Mouse (Mus musculus) limb, embryonic 15.5 days (tissue): ENCODE measurements around the gene Ciart. TPM values are rescaled to one million over a fixed set of nuclear protein-coding genes. Genes with fewer than 3 reads are reported as not detected.

Experiments
- ATAC-seq: fragments of 200-750 bp; cut with Nextera tagmentation; 2 replicates; pipeline ENCODE4 v1.8.0; 2017; ENCODE audit warnings: low read depth, moderate TSS enrichment; ENCODE audit not compliant: insufficient number of reproducible peaks, low FRiP score, low TSS enrichment
- H3K27ac ChIP-seq: fragments of 300-500 bp; sonication (generic); 2 replicates; pipeline ENCODE4 v1.5.1; 2015; ENCODE audit warnings: moderate library complexity, mild to moderate bottlenecking, inconsistent platforms
- H3K27me3 ChIP-seq: fragments of 300-500 bp; sonication (generic); 2 replicates; pipeline ENCODE4 v1.6.1; 2015; ENCODE audit warnings: inconsistent platforms
- H3K36me3 ChIP-seq: fragments of 300-500 bp; sonication (generic); 2 replicates; pipeline ENCODE4 v1.6.1; 2015; ENCODE audit warnings: inconsistent platforms
- H3K4me1 ChIP-seq: fragments of 300-500 bp; sonication (generic); 2 replicates; pipeline ENCODE4 v1.6.1; 2015; ENCODE audit warnings: inconsistent platforms
- H3K4me2 ChIP-seq: fragments of 300-500 bp; sonication (generic); 2 replicates; pipeline ENCODE4 v1.6.1; 2015; ENCODE audit warnings: mild to moderate bottlenecking, inconsistent platforms
- H3K4me3 ChIP-seq: fragments of 300-500 bp; sonication (generic); 2 replicates; pipeline ENCODE4 v1.5.1; 2015; ENCODE audit warnings: mild to moderate bottlenecking, inconsistent platforms
- H3K9ac ChIP-seq: fragments of 300-500 bp; sonication (generic); 2 replicates; pipeline ENCODE4 v1.6.1; 2015; ENCODE audit warnings: inconsistent platforms
- H3K9me3 ChIP-seq: fragments of 300-500 bp; sonication (generic); 2 replicates; pipeline ENCODE4 v1.6.1; 2016; ENCODE audit warnings: inconsistent platforms
- WGBS: fragments of 180-500 bp; shearing (Covaris S2); methylation state at CpG from one replicate; pipeline ENCODE4 v1.1.7; 2015; 5-methylcytosine and 5-hydroxymethylcytosine counted together
- polyA plus RNA-seq: library from polyadenylated mRNA; unstranded; fragments of >200 nt; fragmentation: Nextera tagmentation; extraction: Ambion mirVana; gene quantifications from 2 replicates; pipeline ENCODE4 v1.2.1, GENCODE M21; 2015

The Ciart gene
- polyA plus RNA-seq, 1 experiment from 2014 or later: 11.9 TPM

DNA sequence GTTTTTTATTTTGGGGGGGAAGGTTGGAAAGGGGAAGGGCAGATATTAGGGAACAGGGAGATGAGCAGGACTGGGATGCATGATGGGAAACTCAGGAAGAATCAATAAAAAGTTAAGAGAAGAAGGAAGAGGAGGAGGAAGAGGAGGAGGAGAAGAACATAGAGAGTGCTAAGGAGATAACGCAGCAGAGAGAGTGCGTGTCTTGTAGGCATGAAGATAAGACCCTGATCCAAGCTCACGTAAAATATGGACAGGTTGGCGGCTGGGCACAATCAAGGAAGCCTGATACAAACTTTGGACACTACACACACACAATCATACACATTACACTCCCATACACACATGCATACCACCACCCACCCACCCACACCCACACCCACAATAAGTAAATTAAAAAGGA is 32.7 kb upstream of the Ciart start:
- WGBS: 92% methylated on average over 4 of the region's 4 CpGs
- no peaks in the 10 kb centered on the region for H3K4me1 ChIP-seq
- no peak overlapping the region for H3K4me3 ChIP-seq
- no peak overlapping the region for H3K4me2 ChIP-seq
- no peaks in the 10 kb centered on the region for H3K27me3 ChIP-seq
- H3K9me3 ChIP-seq: no peaks in the 10 kb centered on the region
- H3K36me3 ChIP-seq: no peaks in the 10 kb centered on the region
- H3K27ac ChIP-seq: no peak overlapping the region
- ATAC-seq: no peak
- H3K9ac ChIP-seq: no peak overlapping the region

DNA sequence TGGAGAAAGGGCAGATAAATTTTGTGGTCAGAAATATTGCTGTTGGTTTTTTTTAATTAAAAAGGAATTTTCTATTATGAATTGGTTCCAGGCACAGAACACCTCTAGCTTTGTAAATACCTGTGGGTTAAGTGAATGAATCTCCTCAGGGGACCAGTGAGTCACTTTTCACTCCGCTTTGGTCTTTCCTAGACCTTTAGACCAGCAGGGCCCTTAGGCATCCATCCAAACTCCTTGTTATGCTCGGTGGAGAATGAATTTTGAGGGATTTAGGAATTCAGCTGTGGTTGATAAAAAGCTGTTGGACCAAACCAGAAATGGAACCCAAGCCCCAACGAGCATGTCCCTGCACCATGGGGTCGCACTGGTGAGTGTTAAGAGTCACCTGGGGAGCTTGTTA is 25.6 kb upstream of the Ciart start:
- H3K36me3 ChIP-seq: no peaks in the 10 kb centered on the region
- ATAC-seq: no peak
- no peaks in the 10 kb centered on the region for H3K9me3 ChIP-seq
- peaks cover 31% of the 10 kb centered on the region for H3K4me1 ChIP-seq
- H3K4me2 ChIP-seq: no peak overlapping the region
- H3K27me3 ChIP-seq: 0 out of 2 replicates have a peak, but pooled peaks cover 4% of the 10 kb centered on the region
- H3K4me3 ChIP-seq: no peak overlapping the region
- WGBS: 29% methylated on average over 4 of the region's 4 CpGs
- H3K9ac ChIP-seq: no peak overlapping the region
- H3K27ac ChIP-seq: no peak overlapping the region

DNA sequence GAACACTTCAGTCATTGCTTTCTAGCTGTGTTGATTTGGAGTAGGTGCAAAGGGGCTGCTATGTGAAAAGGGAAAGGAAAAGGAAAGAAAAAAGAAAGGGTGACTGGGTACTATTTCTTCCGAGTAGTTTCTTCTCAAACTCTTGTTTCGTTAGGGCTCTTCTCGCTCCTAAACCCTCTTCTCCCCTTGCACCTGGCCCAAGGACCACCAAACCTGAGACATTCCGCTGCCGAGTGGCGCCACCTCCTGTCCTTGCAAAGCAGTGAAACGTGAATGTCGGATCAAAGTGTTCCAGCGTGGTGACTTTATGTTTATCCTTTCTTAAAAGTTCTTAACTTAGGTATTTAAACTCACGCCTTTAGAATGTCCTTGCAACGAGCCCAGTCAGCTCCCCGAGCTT is 24.8 kb upstream of the Ciart start:
- Histone ChIP-seq H3K9me3 (no peaks in the 10 kb centered on the region), H3K27me3 (0 out of 2 replicates have a peak, but pooled peaks cover 4% of the 10 kb centered on the region), H3K4me2 (peak overlapping the region; percentile 78), H3K4me3 (peak overlapping the region; percentile 38), H3K4me1 (peaks cover 35% of the 10 kb centered on the region), H3K27ac (no peak overlapping the region), H3K9ac (no peak overlapping the region), H3K36me3 (no peaks in the 10 kb centered on the region)
- ATAC-seq: no peak
- under 1% methylated on average over 12 of the region's 12 CpGs for WGBS

DNA sequence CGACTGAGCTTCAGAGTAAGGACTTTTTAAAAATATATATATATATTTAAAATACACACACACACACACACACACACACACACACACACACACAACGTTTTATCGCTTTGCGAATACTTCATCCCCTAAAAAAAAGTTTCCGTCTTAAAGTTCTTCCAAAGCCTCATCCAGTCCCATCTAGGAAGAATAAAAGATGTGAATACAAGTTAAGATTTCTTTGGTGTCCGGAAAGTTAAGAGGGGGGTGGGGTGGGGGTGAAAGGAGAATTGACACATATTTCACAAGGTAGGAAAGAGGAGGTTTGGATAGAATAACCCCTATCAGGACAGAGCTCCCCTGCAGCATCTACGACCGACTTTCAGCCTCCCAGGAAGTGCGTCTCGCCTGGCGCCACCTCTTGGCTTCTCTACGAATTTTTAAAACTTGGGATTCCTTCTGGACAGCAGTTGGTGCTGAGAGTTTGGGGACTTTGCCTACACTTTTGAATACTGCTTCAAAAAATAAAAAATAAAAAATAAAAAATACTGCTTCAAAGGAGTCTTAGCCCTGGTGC is 24.0 kb upstream of the Ciart start:
- 0 out of 2 replicates have a peak, but pooled peaks cover 4% of the 10 kb centered on the region for H3K27me3 ChIP-seq
- H3K36me3 ChIP-seq: no peaks in the 10 kb centered on the region
- under 1% methylated on average over 12 of the region's 12 CpGs for WGBS
- no peak overlapping the region for H3K27ac ChIP-seq
- no peak for ATAC-seq
- H3K9me3 ChIP-seq: no peaks in the 10 kb centered on the region
- H3K9ac ChIP-seq: no peak overlapping the region
- peak overlapping the region; percentile 78 for H3K4me2 ChIP-seq
- H3K4me3 ChIP-seq: peak overlapping the region; percentile 38
- peaks cover 36% of the 10 kb centered on the region for H3K4me1 ChIP-seq

DNA sequence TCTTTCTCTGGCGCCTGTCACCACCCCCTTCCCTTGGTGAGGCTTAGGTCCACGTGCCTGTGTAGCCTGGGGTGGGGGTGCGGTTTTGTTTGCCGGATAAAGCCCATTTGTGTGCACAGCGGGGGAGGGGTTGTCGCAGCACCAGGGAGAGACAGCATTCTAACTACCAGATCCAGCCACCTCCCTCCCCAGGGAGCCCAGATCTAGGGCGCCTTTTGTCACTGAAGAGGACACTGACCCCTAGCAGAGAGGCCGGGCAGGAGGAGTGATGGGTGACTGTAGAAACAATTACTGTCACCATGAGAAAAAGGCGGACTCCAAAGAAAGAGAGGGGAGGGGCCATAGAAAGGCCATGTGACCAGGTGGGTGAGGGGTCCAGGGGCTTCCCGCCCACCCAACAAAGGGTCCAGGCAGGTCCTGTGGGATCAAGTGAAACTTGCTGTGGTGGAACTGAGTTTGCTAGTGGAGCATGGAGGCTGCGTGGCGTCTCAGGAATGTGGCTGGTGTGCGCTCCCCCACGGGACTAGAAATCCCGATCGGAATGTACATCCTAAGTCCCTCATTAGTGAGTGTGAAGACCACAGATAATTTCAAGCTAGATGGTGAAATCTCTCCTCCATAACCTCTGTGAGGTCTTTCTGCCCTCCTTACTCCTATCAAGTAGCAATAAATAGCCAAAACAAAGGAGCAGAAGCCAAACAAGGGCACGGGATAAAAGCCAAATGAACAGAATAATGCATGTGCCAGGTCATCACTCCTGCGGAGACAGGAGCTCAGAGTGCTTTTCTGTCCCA is 23.3 kb upstream of the Ciart start:
- Histone ChIP-seq H3K27me3 (0 out of 2 replicates have a peak, but pooled peaks cover 4% of the 10 kb centered on the region), H3K4me1 (peaks cover 36% of the 10 kb centered on the region), H3K27ac (no peak overlapping the region), H3K4me2 (peak overlapping the region; percentile 78), H3K9ac (peak overlapping the region; percentile 7; the same call in 1 of the 2 replicates), H3K4me3 (peak overlapping the region; percentile 38), H3K9me3 (no peaks in the 10 kb centered on the region), H3K36me3 (no peaks in the 10 kb centered on the region)
- no peak for ATAC-seq
- 0% methylated on average over 18 of the region's 18 CpGs for WGBS

DNA sequence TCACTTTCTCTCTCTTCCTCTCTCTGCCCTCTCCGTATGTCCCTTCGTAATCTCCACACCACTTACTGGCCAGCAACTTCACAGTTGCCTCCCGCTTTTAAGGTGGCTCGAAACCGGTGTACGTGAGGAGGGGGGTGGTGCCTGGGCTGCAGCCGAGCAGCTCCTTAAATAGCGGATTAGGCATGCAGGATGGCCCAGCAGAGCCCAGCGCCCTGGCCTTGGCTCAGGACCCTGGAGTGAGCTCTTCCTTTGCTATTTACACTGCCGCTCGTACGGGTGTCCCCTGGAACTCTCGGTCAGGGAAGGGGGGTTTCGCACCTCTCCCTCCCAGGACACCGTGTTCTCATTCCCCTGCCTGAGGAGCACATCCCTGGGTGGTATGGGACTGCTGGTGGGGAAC is 22.5 kb upstream of the Ciart start, which contains the start of gene Car14:
Gene Car14, minus strand, starts transcription at position 124 of the 400 bp plus-strand sequence.
- H3K27me3 ChIP-seq: 0 out of 2 replicates have a peak, but pooled peaks cover 4% of the 10 kb centered on the region
- H3K4me1 ChIP-seq: peaks cover 36% of the 10 kb centered on the region
- peak within 1 kb of the TSS; percentile 26; the same call in 1 of the 2 replicates for H3K9ac ChIP-seq
- no peaks in the 10 kb centered on the region for H3K9me3 ChIP-seq
- H3K4me3 ChIP-seq: peak within 1 kb of the TSS; percentile 38
- WGBS: 1% methylated on average over 15 of the region's 15 CpGs
- ATAC-seq: no peak
- H3K27ac ChIP-seq: no peak within 1 kb of the TSS
- no peaks in the 10 kb centered on the region for H3K36me3 ChIP-seq
- H3K4me2 ChIP-seq: peak within 1 kb of the TSS; percentile 78

DNA sequence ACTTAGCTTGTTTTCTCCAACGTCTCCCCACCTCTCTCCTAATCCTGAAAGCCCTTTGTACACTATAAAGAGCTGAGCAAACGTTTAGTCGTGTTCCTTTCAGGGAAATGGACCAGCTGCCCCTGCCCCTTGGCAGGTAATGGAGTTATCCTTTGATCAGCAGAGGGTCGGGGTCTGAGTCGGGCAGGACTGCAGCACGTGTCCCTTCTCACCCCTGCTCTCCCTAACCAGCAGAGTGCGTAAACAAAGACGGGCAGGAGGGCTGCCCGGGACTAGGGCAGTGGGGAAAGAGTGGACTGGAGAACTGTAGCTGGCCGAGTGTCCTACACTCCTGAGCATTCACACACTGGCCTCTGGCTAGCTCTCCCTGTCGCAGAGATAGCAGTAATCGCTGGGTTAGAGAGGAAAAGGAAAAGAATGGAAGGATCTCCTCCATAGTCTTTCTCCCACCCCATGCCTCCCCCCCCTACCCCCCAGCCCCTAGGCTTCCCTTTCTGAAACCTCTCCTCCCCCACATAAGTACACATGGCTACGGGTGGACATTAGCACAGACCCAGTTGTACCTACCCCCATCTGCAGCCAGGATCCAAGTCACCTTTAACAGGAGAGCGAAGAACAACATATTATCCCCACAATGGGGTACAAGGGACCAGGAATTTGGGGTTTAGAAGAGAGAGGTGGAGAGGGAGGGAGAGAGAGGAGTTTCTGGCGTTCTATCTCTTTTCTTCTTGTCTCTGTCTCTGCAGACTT is 21.9 kb upstream of the Ciart start:
- Histone ChIP-seq H3K36me3 (no peaks in the 10 kb centered on the region), H3K27me3 (0 out of 2 replicates have a peak, but pooled peaks cover 4% of the 10 kb centered on the region), H3K27ac (no peak overlapping the region), H3K4me3 (peak overlapping the region; percentile 38), H3K4me1 (peaks cover 36% of the 10 kb centered on the region), H3K9me3 (no peaks in the 10 kb centered on the region), H3K4me2 (peak overlapping the region; percentile 78), H3K9ac (peak overlapping the region; percentile 26; the same call in 1 of the 2 replicates)
- 4% methylated on average over 15 of the region's 15 CpGs for WGBS
- no peak for ATAC-seq

DNA sequence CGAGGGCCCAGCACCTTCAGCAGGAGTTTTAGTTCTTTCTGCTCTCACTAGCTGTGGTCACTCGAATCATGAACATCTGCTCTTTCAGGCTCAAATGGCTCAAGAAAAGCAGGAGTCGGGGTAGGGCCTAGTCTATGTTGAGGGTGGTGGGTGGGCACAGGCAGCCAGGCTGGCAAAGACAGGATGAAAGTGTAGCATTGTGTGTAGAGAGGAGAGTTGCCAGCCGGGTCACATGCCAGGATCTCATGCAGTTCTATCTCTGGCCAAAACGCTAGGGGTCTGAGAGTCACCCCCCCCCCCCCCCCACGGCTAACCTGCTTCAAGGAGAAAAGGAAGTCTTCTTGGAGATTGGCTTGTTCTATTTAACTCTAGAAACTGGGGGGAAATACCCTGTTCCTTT is 20.6 kb upstream of the Ciart start:
- H3K4me1 ChIP-seq: peaks cover 36% of the 10 kb centered on the region
- H3K36me3 ChIP-seq: peaks cover 9% of the 10 kb centered on the region
- H3K4me3 ChIP-seq: no peak overlapping the region
- H3K27ac ChIP-seq: no peak overlapping the region
- H3K4me2 ChIP-seq: no peak overlapping the region
- H3K9me3 ChIP-seq: no peaks in the 10 kb centered on the region
- WGBS: 32% methylated on average over 6 of the region's 6 CpGs
- no peak for ATAC-seq
- H3K9ac ChIP-seq: no peak overlapping the region
- 0 out of 2 replicates have a peak, but pooled peaks cover 4% of the 10 kb centered on the region for H3K27me3 ChIP-seq

DNA sequence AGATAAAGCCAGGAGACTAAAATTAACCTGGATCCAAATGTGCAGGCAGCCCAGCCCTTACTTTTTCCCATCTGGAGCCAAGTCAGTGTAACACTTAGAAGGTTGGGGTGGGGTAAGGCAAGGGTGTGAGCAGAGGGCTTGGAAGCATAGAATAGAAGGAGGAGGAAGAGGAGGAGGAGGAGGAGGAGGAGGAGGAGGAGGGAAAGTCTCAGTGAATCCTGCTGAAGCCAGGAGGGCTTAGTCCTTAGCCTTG is 20.2 kb upstream of the Ciart start:
- Histone ChIP-seq H3K27me3 (0 out of 2 replicates have a peak, but pooled peaks cover 4% of the 10 kb centered on the region), H3K36me3 (peaks cover 13% of the 10 kb centered on the region), H3K27ac (no peak overlapping the region), H3K9me3 (no peaks in the 10 kb centered on the region), H3K4me2 (no peak overlapping the region), H3K4me3 (no peak overlapping the region), H3K9ac (no peak overlapping the region), H3K4me1 (peaks cover 36% of the 10 kb centered on the region)
- no peak for ATAC-seq

DNA sequence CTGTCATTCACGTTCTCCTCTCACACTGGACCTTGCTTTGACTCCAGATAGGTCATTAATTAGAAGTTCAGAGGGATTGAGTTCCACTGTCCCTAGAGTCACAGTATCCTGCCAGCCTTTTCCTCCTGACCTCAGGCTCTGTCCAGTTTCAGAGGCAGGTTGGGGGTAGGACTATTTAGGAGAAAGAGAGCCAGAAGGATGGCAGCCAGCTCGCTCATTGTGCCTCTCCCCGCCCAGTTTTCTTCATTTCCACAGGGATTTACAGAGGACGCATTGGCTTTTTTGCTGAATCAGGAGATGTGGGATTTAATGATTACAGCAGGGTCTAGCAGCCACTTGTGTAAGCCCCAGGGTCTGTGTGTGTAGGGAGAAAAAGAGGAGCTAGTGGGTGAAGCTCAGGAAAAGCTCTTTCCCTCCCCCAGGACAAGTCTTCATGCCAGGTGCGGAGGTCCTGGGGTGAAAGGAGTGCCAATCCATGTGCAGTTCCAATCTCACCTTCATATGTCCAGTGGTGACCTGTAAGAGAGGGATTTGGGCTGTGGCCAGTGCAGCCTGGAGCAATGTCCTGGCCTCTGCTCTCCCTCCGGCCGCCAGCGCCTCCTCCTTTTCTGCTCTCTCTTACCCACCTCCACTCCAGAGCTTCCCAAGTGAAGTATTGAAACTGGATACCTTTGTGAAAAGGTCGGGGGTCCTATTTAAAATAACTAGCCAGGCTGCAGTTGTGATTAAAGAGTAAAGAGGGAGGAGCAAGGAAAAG is 19.7 kb upstream of the Ciart start:
- Histone ChIP-seq H3K4me1 (peaks cover 36% of the 10 kb centered on the region), H3K4me3 (no peak overlapping the region), H3K4me2 (no peak overlapping the region), H3K27me3 (0 out of 2 replicates have a peak, but pooled peaks cover 4% of the 10 kb centered on the region), H3K9me3 (no peaks in the 10 kb centered on the region), H3K36me3 (peaks cover 13% of the 10 kb centered on the region), H3K27ac (no peak overlapping the region), H3K9ac (no peak overlapping the region)
- ATAC-seq: no peak
- 54% methylated on average over 9 of the region's 9 CpGs for WGBS

DNA sequence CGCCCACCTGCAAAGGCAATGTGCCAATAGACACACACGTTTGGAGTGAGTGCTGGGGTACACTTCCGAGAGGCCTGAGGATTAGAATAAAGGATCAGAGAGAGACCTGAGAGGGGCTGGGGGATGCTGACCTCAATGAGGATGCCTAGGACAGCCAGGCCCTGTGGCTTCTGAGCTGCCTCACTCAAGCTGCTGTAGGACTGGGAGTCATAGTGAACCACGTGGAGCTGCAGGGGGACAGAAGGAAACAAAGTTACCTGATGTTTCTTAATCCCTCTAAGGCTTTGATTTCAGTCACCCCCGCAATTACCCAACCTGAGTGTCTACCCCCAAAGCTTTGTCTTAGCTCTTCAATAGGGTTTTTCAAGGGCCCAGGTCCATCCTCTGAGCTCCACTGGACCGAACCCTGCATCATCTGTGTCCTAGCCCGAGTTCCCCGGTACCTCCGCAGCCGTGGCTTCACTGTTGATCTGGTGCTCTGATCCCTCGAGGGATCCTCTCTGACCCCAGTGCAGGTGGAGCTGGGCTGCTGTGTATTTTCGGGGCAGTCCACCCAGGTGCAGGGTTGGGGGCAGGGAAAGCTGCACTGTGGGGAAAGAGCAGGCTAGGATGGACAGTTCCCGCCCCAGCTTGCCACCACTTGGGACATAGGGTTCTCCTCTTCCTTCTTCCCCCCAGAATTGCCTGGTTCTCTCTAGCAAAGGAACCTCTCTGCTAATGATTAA is 17.9 kb upstream of the Ciart start:
- 67% methylated on average over 13 of the region's 13 CpGs for WGBS
- Histone ChIP-seq H3K4me3 (no peak overlapping the region), H3K27me3 (0 out of 2 replicates have a peak, but pooled peaks cover 4% of the 10 kb centered on the region), H3K9me3 (no peaks in the 10 kb centered on the region), H3K27ac (no peak overlapping the region), H3K4me2 (no peak overlapping the region), H3K36me3 (peaks cover 16% of the 10 kb centered on the region), H3K9ac (no peak overlapping the region), H3K4me1 (peaks cover 23% of the 10 kb centered on the region)
- ATAC-seq: no peak
